Mouse (Mus musculus) liver, embryonic 14.5 days (tissue): ENCODE results near the gene Pex19. TPM values are rescaled to one million over a fixed set of nuclear protein-coding genes. Genes with fewer than 3 reads are reported as not detected.

Source experiments
- ATAC-seq: fragments of 200-750 bp; cut with Nextera tagmentation; 2 replicates; pipeline ENCODE4 v1.8.0; 2017; ENCODE audit warnings: moderate number of reproducible peaks, mild to moderate bottlenecking, moderate library complexity; ENCODE audit not compliant: insufficient read depth
- DNase-seq, 3 experiments: peaks; one replicate each; pipeline ENCODE4 v3.0.0-alpha.2; 2012 to 2013; ENCODE audit warnings: low read depth in 3 of 3, low spot score in 3 of 3
- H3K27ac ChIP-seq: fragments of 300-500 bp; sonication (generic); 2 replicates; pipeline ENCODE4 v1.5.1; 2014; ENCODE audit warnings: moderate library complexity, mild to moderate bottlenecking, control low read depth, inconsistent platforms
- H3K27me3 ChIP-seq: fragments of 300-500 bp; sonication (generic); 2 replicates; pipeline ENCODE4 v1.6.1; 2014; ENCODE audit warnings: mild to moderate bottlenecking, low read length, moderate library complexity; ENCODE audit not compliant: control insufficient read depth, insufficient read depth
- H3K36me3 ChIP-seq: fragments of 300-500 bp; sonication (generic); replicated peaks from 2 replicates; pipeline ENCODE4 v1.6.1; 2014; ENCODE audit warnings: low read depth; ENCODE audit not compliant: control insufficient read depth, insufficient read depth
- H3K4me1 ChIP-seq, 2 experiments: fragments of 200-500 bp in 1 of 2; fragments of 300-500 bp in 1 of 2; sonication (generic) in 1 of 2; replicated peaks; 2 replicates each; pipeline ENCODE4 v1.6.1; 2012 to 2014; ENCODE audit warnings: antibody characterized with exemption in 1 of 2, inconsistent platforms in 1 of 2, low read length in 1 of 2; ENCODE audit not compliant: control insufficient read depth in 2 of 2, insufficient read depth in 2 of 2
- H3K4me2 ChIP-seq: fragments of 300-500 bp; sonication (generic); 2 replicates; pipeline ENCODE4 v1.6.1; 2014; ENCODE audit warnings: low read depth, mild to moderate bottlenecking, control low read depth, moderate library complexity
- H3K4me3 ChIP-seq, 2 experiments: fragments of 200-500 bp in 1 of 2; fragments of 300-500 bp in 1 of 2; sonication (generic) in 1 of 2; 2 replicates each; pipeline ENCODE4 v1.5.1; 2012 to 2014; ENCODE audit warnings: low read depth in 2 of 2, low read length in 2 of 2, mild to moderate bottlenecking in 2 of 2, control low read depth in 1 of 2, inconsistent platforms in 1 of 2, moderate library complexity in 1 of 2; ENCODE audit not compliant: insufficient read depth in 1 of 2
- H3K9ac ChIP-seq: fragments of 300-500 bp; sonication (generic); replicated peaks from 2 replicates; pipeline ENCODE4 v1.6.1; 2014; ENCODE audit warnings: mild to moderate bottlenecking, control low read depth, moderate library complexity
- H3K9me3 ChIP-seq: fragments of 300-500 bp; sonication (generic); 2 replicates; pipeline ENCODE4 v1.6.1; 2016; ENCODE audit warnings: low read length, mixed read lengths; ENCODE audit not compliant: control insufficient read depth
- CTCF ChIP-seq: IDR thresholded peaks from 2 replicates; pipeline ENCODE4 v1.5.1; 2016; ENCODE audit warnings: antibody characterized with exemption, low read depth, control low read depth
- EP300 ChIP-seq: IDR thresholded peaks from 2 replicates; pipeline ENCODE4 v1.6.1; 2016; ENCODE audit warnings: antibody characterized with exemption, low read depth
- WGBS: fragments of 180-500 bp; shearing (Covaris S2); extraction: QIAGEN DNeasy Blood & Tissue Kit; methylation state at CpG from one replicate; pipeline ENCODE4 v1.1.7; 2014; ENCODE audit not compliant: insufficient replicate concordance; 5-methylcytosine and 5-hydroxymethylcytosine counted together
- polyA plus RNA-seq, 2 experiments: library from polyadenylated mRNA; depleted of rRNA in 1 of 2; stranded (reverse) in 1 of 2; unstranded in 1 of 2; fragments of >200 nt; fragmentation: Nextera tagmentation in 1 of 2; extraction: Ambion mirVana in 1 of 2; gene quantifications; 2 replicates each; pipeline versions ENCODE4 v1.2.1 to v1.2.3; 2012 to 2014

Gene Pex19
- polyA plus RNA-seq (2012; rRNA removed), result 19.8 and 20.1 TPM in 2 replicates
- polyA plus RNA-seq (2014; fragmentation: Nextera tagmentation; extraction: Ambion mirVana), result 30.1 and 32.9 TPM in 2 replicates

GRCm38 (mm10) chr1:172126376-172127347 is at the start of gene Pex19:
Gene Pex19, plus strand, starts transcription at chr1:172126755.
- no peak for TF ChIP-seq EP300
- TF ChIP-seq CTCF, result no peak
- H3K27ac ChIP-seq, result peak within 1 kb of the TSS; percentile 29
- WGBS, result under 1% methylated on average over 42 of the region's 42 CpGs
- peak within 1 kb of the TSS; percentile 67 for H3K4me2 ChIP-seq
- DNase-seq (peak; percentile 86 to 89 (median 88)), ATAC-seq (peak; percentile 97)
- H3K27me3 ChIP-seq, result no peaks in the 10 kb centered on the region
- H3K9me3 ChIP-seq, result no peaks in the 10 kb centered on the region
- peak within 1 kb of the TSS; percentile 91 for H3K9ac ChIP-seq
- peak within 1 kb of the TSS; percentile 82 to 87 for H3K4me3 ChIP-seq
- H3K4me1 ChIP-seq, result peaks cover 6 to 12% of the 10 kb centered on the region in 2 experiments
- H3K36me3 ChIP-seq, result peaks cover 19% of the 10 kb centered on the region

DNA sequence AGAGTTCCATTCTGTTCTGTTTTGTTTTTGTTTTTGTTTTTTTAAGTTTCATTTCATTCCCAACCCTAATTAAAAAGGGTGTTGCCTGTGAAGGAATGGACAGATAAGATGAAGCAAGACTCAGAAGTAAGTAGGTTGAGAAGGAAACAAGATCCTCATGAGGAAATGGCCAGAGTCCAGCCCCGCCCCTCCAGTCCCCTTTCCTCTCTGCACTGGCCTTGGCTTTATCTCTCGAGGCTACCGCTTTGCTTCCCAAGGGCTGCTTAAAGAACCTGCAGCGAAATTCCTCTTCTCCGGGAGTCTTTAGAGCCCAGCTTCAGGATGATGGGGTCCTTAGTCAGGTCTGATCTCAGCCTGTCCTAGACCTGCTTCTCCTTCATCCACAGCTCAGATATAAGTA is 48.6 kb upstream of the Pex19 start:
- no peak overlapping the region for H3K4me3 ChIP-seq
- H3K9ac ChIP-seq, result no peak overlapping the region
- peaks cover 25% of the 10 kb centered on the region for H3K36me3 ChIP-seq
- TF ChIP-seq CTCF (no peak), EP300 (no peak)
- no peaks in the 10 kb centered on the region for H3K27me3 ChIP-seq
- ATAC-seq (no peak), DNase-seq (no peak)
- no peak overlapping the region for H3K27ac ChIP-seq
- H3K9me3 ChIP-seq, result no peaks in the 10 kb centered on the region
- H3K4me1 ChIP-seq, result peaks cover 3 to 4% of the 10 kb centered on the region in 2 experiments; a peak in 3 of 4 replicates
- no peak overlapping the region for H3K4me2 ChIP-seq
- WGBS, result 49% methylated on average over 5 of the region's 5 CpGs

DNA sequence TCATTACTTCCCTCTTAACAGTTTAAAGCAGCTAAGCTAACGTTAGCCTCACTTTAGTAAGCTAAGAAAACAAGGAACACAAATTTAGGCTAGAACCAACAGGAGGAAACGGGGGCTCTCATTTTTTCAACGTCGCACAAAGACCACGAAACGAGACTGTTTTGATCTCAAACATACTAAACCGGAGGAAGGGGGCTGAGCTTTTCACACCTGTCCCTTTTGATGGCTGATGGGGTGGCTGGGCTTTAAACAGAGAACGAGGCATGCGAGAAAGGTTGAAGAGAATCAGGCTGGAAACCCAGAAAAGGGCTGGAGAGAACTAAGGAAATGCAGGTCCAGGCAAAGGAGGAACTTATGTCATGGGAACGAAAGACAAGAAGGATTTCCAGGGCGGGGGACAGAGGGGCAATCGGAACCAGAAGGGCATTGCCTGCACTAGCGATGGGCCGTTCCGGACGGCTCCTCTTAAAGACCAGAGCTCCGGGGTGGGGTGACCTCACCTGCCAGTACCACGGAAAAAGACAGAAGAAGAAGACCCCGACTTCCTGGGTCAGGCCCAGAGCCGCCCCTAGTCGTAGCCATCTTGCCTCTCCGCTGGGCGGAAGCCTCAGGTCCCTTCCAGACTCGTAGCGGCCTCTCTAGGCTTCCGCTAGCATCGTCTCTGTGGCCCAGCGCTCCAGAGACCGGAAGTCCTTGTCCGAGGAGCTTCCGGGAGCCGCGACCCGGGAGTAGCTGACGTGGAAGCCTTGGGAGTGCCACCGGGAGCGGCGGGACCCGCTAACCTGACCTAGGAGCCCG is 44.3 kb upstream of the Pex19 start, which contains the start of the genes Copa and Ncstn:
Gene Copa, plus strand, starts transcription at position 429 of the 798 bp plus-strand sequence.
Gene Ncstn, minus strand, starts transcription at position 695 of the 798 bp plus-strand sequence.
- TF ChIP-seq EP300, result no peak
- peak; percentile 58 for TF ChIP-seq CTCF
- Histone ChIP-seq H3K4me3 (peak within 1 kb of the TSS; percentile 85 to 95), H3K4me1 (peaks cover 9 to 11% of the 10 kb centered on the region in 2 experiments), H3K4me2 (peak within 1 kb of the TSS; percentile 80), H3K27me3 (no peaks in the 10 kb centered on the region), H3K9ac (peak within 1 kb of the TSS; percentile 91), H3K9me3 (no peaks in the 10 kb centered on the region), H3K27ac (peak within 1 kb of the TSS; percentile 56), H3K36me3 (peaks cover 10% of the 10 kb centered on the region; the same call in 1 of the 2 replicates)
- ATAC-seq, result peak; percentile 99
- WGBS, result under 1% methylated on average over 40 of the region's 40 CpGs
- peak; percentile 88 to 93 (median 89) for DNase-seq

DNA sequence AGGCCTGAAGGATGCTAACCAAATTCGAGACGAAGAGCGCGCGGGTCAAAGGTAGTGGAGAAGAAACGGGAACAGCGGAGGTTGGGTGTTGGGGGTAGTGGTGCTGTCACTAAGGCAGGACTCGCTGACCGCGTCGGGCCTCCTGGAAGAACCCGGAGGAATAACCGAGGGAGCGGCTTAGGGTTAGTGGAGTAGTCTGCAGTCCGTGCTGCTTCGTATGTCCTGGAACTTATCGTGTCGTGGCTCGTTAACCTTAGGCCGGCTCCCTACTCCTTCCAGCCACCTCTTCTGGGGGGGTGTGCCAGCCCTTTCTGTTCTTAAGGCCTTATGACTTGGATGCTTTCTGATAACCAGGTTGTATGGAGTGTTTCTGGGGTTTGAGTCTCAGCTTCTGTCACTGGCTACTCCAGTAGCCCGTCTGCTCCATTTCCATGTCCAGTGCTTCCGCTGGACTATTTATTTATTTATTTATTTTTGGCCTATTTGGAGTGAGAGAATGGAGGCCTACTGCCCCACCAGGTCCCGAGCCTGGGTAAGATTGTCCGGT is 43.6 kb upstream of the Pex19 start:
- Histone ChIP-seq H3K4me2 (peak overlapping the region; percentile 76), H3K27me3 (no peaks in the 10 kb centered on the region), H3K27ac (peak overlapping the region; percentile 5; the same call in 1 of the 2 replicates), H3K9me3 (no peaks in the 10 kb centered on the region), H3K36me3 (peaks cover 12% of the 10 kb centered on the region; the same call in 1 of the 2 replicates), H3K4me3 (peak overlapping the region; percentile 85 to 95), H3K4me1 (peaks cover 9 to 11% of the 10 kb centered on the region in 2 experiments), H3K9ac (peak overlapping the region; percentile 91)
- DNase-seq, result no peak
- no peak for TF ChIP-seq EP300
- TF ChIP-seq CTCF, result no peak
- under 1% methylated on average over 24 of the region's 24 CpGs for WGBS
- peak; percentile 69 for ATAC-seq
